ENCODE assay signal across 24 mouse cellular contexts in the genomic region with DNA sequence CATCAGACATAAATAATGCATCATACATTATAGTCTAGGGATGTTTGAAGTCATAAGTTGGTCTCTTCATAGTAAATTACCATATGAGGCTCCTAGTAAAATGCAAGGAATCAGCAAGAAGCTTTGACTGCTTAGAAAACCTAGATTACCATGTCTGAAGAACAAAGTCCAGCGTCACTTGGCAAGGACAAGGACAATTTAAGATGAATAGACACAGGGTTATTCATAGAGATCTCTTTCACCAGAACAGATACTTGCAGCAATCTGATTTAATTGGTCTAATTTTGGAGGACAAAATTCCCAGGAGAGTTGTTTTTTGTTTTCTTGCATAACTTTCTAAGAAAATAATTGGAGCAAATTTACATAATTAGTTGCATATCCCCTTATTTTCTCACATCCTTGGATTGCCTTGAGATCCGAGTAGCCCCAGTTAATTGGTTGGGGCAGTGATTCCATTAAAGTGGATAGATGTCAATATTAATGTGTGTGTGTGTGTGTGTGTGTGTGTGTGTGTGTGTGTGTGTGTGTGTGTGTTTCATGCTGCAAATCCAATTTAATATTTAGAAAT. TPM values are rescaled to one million over a fixed set of nuclear protein-coding genes. Genes with fewer than 3 reads are reported as not detected.
DNase-seq lines count a peak whose midpoint lies in the region; ATAC-seq and TF ChIP-seq lines count a peak whose summit lies in the region.
"Had no signal": no experiment of that assay in that cellular context is flagged by ENCODE, and none has a peak within 500 bp of the region (broad histone marks: within the 10 kb centered on the region; RNA-seq: fewer than 3 reads in every experiment).

No protein-coding gene starts in this region.

- TF ChIP-seq CTCF in midbrain, postnatal 0 days (IDR thresholded peaks at IDR 0.05), result no peak

- H3K36me3 ChIP-seq in forebrain, embryonic 11.5 days (ENCODE audit: control insufficient read depth, insufficient read depth, low read length), result no peaks in the 10 kb centered on the region
- H3K36me3 ChIP-seq in forebrain, embryonic 10.5 days (replicated peaks), result no peaks in the 10 kb centered on the region
- H3K36me3 ChIP-seq in midbrain, embryonic 14.5 days (ENCODE audit: control insufficient read depth, insufficient read depth, low read length), result no peaks in the 10 kb centered on the region
- no peaks in the 10 kb centered on the region for H3K36me3 ChIP-seq in midbrain, postnatal 0 days (ENCODE audit: insufficient read depth, low read length)
- H3K36me3 ChIP-seq in forebrain, embryonic 13.5 days (ENCODE audit: poor library complexity, severe bottlenecking), result no peaks in the 10 kb centered on the region
- H3K36me3 ChIP-seq in forebrain, embryonic 16.5 days (ENCODE audit: control insufficient read depth, insufficient read depth), result no peaks in the 10 kb centered on the region
- H3K36me3 ChIP-seq: embryonic facial prominence, embryonic 12.5 days; embryonic facial prominence, embryonic 15.5 days; hindbrain, embryonic 10.5 days; hindbrain, embryonic 13.5 days had no signal

- peak; percentile 82 for ATAC-seq in forebrain, embryonic 11.5 days (replicated peaks; ENCODE audit: low FRiP score)
- ATAC-seq in midbrain, embryonic 14.5 days (ENCODE audit: low FRiP score, low TSS enrichment), result no peak
- ATAC-seq in midbrain, postnatal 0 days (ENCODE audit: low FRiP score), result no peak
- peak; percentile 89 for ATAC-seq in forebrain, embryonic 13.5 days
- ATAC-seq in forebrain, embryonic 16.5 days, result peak; percentile 75
- ATAC-seq: hindbrain, embryonic 16.5 days; intestine, embryonic 16.5 days; Patski had no signal

- 35% methylated on average over 2 of the region's 2 CpGs for WGBS in forebrain, embryonic 11.5 days
- WGBS in forebrain, embryonic 10.5 days, result 46% methylated on average over 2 of the region's 2 CpGs
- 43% methylated on average over 2 of the region's 2 CpGs for WGBS in midbrain, embryonic 14.5 days
- 45% methylated on average over 2 of the region's 2 CpGs for WGBS in midbrain, postnatal 0 days
- 8% methylated on average over 2 of the region's 2 CpGs for WGBS in forebrain, embryonic 13.5 days
- 10% methylated on average over 2 of the region's 2 CpGs for WGBS in forebrain, embryonic 16.5 days

- H3K4me1 ChIP-seq in forebrain, embryonic 11.5 days (replicated peaks; ENCODE audit: control insufficient read depth, insufficient read depth, low read length), result peaks cover 11% of the 10 kb centered on the region
- peaks cover 27% of the 10 kb centered on the region for H3K4me1 ChIP-seq in forebrain, embryonic 10.5 days
- no peaks in the 10 kb centered on the region for H3K4me1 ChIP-seq in midbrain, embryonic 14.5 days (ENCODE audit: control insufficient read depth, insufficient read depth, low read length)
- no peaks in the 10 kb centered on the region for H3K4me1 ChIP-seq in midbrain, postnatal 0 days (ENCODE audit: insufficient read depth, low read length)
- H3K4me1 ChIP-seq in forebrain, embryonic 13.5 days, result peaks cover 23% of the 10 kb centered on the region
- H3K4me1 ChIP-seq in forebrain, embryonic 16.5 days (replicated peaks; ENCODE audit: control insufficient read depth, insufficient read depth, low read length), result peaks cover 10% of the 10 kb centered on the region
- H3K4me1 ChIP-seq: embryonic facial prominence, embryonic 12.5 days; embryonic facial prominence, embryonic 15.5 days; hindbrain, embryonic 13.5 days had no signal

- intact Hi-C loops in left cerebral cortex, postnatal 36 days (cut with DNase I), result no loop called here

- no peak overlapping the region for H3K4me3 ChIP-seq in forebrain, embryonic 11.5 days (ENCODE audit: low read depth, low read length)
- no peak overlapping the region for H3K4me3 ChIP-seq in forebrain, embryonic 10.5 days
- no peak overlapping the region for H3K4me3 ChIP-seq in midbrain, embryonic 14.5 days (replicated peaks; ENCODE audit: low read depth, low read length)
- no peak overlapping the region for H3K4me3 ChIP-seq in midbrain, postnatal 0 days (ENCODE audit: low read depth, low read length)
- no peak overlapping the region for H3K4me3 ChIP-seq in forebrain, embryonic 13.5 days
- no peak overlapping the region for H3K4me3 ChIP-seq in forebrain, embryonic 16.5 days (replicated peaks; ENCODE audit: low read length)
- H3K4me3 ChIP-seq: embryonic facial prominence, embryonic 12.5 days; embryonic facial prominence, embryonic 15.5 days; hindbrain, embryonic 10.5 days; hindbrain, embryonic 13.5 days had no signal

- H3K9me3 ChIP-seq in forebrain, embryonic 11.5 days (ENCODE audit: control insufficient read depth, low read length), result no peaks in the 10 kb centered on the region
- no peaks in the 10 kb centered on the region for H3K9me3 ChIP-seq in forebrain, embryonic 10.5 days
- H3K9me3 ChIP-seq in midbrain, embryonic 14.5 days (ENCODE audit: control insufficient read depth, low read length), result no peaks in the 10 kb centered on the region
- H3K9me3 ChIP-seq in midbrain, postnatal 0 days (ENCODE audit: low read length), result no peaks in the 10 kb centered on the region
- no peaks in the 10 kb centered on the region for H3K9me3 ChIP-seq in forebrain, embryonic 13.5 days (replicated peaks)
- H3K9me3 ChIP-seq in forebrain, embryonic 16.5 days (ENCODE audit: control insufficient read depth, low read length), result no peaks in the 10 kb centered on the region
- H3K9me3 ChIP-seq: embryonic facial prominence, embryonic 12.5 days; embryonic facial prominence, embryonic 15.5 days; hindbrain, embryonic 10.5 days; hindbrain, embryonic 13.5 days had no signal

- no peak overlapping the region for H3K9ac ChIP-seq in forebrain, embryonic 11.5 days (ENCODE audit: low read length)
- no peak overlapping the region for H3K9ac ChIP-seq in midbrain, embryonic 14.5 days (replicated peaks; ENCODE audit: low read length)
- H3K9ac ChIP-seq in midbrain, postnatal 0 days (replicated peaks; ENCODE audit: low read length, poor library complexity, severe bottlenecking), result no peak overlapping the region
- no peak overlapping the region for H3K9ac ChIP-seq in forebrain, embryonic 13.5 days
- H3K9ac ChIP-seq in forebrain, embryonic 16.5 days (replicated peaks; ENCODE audit: low read depth, low read length), result no peak overlapping the region
- H3K9ac ChIP-seq: embryonic facial prominence, embryonic 12.5 days; embryonic facial prominence, embryonic 15.5 days; hindbrain, embryonic 13.5 days had no signal

- H3K27me3 ChIP-seq in forebrain, embryonic 11.5 days (ENCODE audit: control insufficient read depth, insufficient read depth, low read length), result no peaks in the 10 kb centered on the region
- H3K27me3 ChIP-seq in forebrain, embryonic 10.5 days (ENCODE audit: poor library complexity, severe bottlenecking), result no peaks in the 10 kb centered on the region
- no peaks in the 10 kb centered on the region for H3K27me3 ChIP-seq in midbrain, embryonic 14.5 days (ENCODE audit: control insufficient read depth, insufficient read depth, low read length)
- H3K27me3 ChIP-seq in midbrain, postnatal 0 days (ENCODE audit: insufficient read depth, low read length), result no peaks in the 10 kb centered on the region
- H3K27me3 ChIP-seq in forebrain, embryonic 13.5 days, result no peaks in the 10 kb centered on the region
- H3K27me3 ChIP-seq in forebrain, embryonic 16.5 days (replicated peaks; ENCODE audit: control insufficient read depth, insufficient read depth, low read length), result no peaks in the 10 kb centered on the region
- H3K27me3 ChIP-seq: embryonic facial prominence, embryonic 12.5 days; embryonic facial prominence, embryonic 15.5 days; Patski had no signal

- peak overlapping the region; percentile 55 for H3K27ac ChIP-seq in forebrain, embryonic 11.5 days (ENCODE audit: low read depth, low read length)
- H3K27ac ChIP-seq in forebrain, embryonic 10.5 days, result no peak overlapping the region
- H3K27ac ChIP-seq in midbrain, embryonic 14.5 days (replicated peaks; ENCODE audit: low read depth, low read length), result no peak overlapping the region
- H3K27ac ChIP-seq in midbrain, postnatal 0 days (ENCODE audit: low read depth, low read length), result no peak overlapping the region
- peak overlapping the region; percentile 41; the same call in 1 of the 2 replicates for H3K27ac ChIP-seq in forebrain, embryonic 13.5 days
- H3K27ac ChIP-seq in forebrain, embryonic 16.5 days (ENCODE audit: low read length), result no peak overlapping the region
- H3K27ac ChIP-seq: embryonic facial prominence, embryonic 12.5 days; embryonic facial prominence, embryonic 15.5 days; hindbrain, embryonic 10.5 days; hindbrain, embryonic 13.5 days had no signal

- H3K4me2 ChIP-seq in forebrain, embryonic 11.5 days (ENCODE audit: low read depth, low read length, severe bottlenecking), result no peak overlapping the region
- no peak overlapping the region for H3K4me2 ChIP-seq in midbrain, embryonic 14.5 days (ENCODE audit: low read length)
- H3K4me2 ChIP-seq in midbrain, postnatal 0 days (ENCODE audit: low read depth, low read length, poor library complexity, severe bottlenecking), result no peak overlapping the region
- no peak overlapping the region for H3K4me2 ChIP-seq in forebrain, embryonic 13.5 days
- no peak overlapping the region for H3K4me2 ChIP-seq in forebrain, embryonic 16.5 days (ENCODE audit: low read length)
- H3K4me2 ChIP-seq: embryonic facial prominence, embryonic 12.5 days; embryonic facial prominence, embryonic 15.5 days; heart, embryonic 11.5 days; hindbrain, embryonic 13.5 days had no signal

- DNase-seq in forebrain, embryonic 11.5 days (ENCODE audit: low spot score), result no peak
- DNase-seq in forebrain, embryonic 10.5 days (ENCODE audit: extremely low spot score, low spot score), result no peak
- DNase-seq in midbrain, embryonic 14.5 days, result peak; percentile 53
- DNase-seq in midbrain, postnatal 0 days (ENCODE audit: low spot score), result no peak
- DNase-seq in left cerebral cortex, postnatal 36 days (ENCODE audit: low spot score in 2 of 2), result no peak
- no peak for DNase-seq in urinary bladder, postnatal 25 days (ENCODE audit: low spot score)
- DNase-seq: adrenal gland, postnatal 10 days; adrenal gland, postnatal 36 days; cerebellum, adult 11 months; cerebellum, adult 2 months; cerebellum, adult 9-11 months; cerebellum, postnatal 25 days; gastrocnemius, postnatal 14 days; heart, postnatal 36 days had no signal

RNA-seq across cellular contexts. Expression of gene Nid2, which starts 30.9 kb away (rescaled TPM):
- 45.2 and 46.6 TPM in 2 replicates for polyA plus RNA-seq in forebrain, embryonic 11.5 days (2014; fragmentation: Nextera tagmentation; extraction: Ambion mirVana)
- 50.2 and 55.6 TPM in 2 replicates for polyA plus RNA-seq in forebrain, embryonic 10.5 days (2016; fragmentation: Nextera tagmentation; extraction: Ambion mirVana)
- polyA plus RNA-seq in midbrain, embryonic 14.5 days (2014; fragmentation: Nextera tagmentation; extraction: Ambion mirVana), result 8.5 and 48.3 TPM in 2 replicates
- total RNA-seq in midbrain, postnatal 0 days (2014; rRNA removed), result 35.2 and 39.0 TPM in 2 replicates
- polyA plus RNA-seq in midbrain, postnatal 0 days (2015; fragmentation: Nextera tagmentation; extraction: Ambion mirVana), result 18.6 and 21.3 TPM in 2 replicates
- polyA plus RNA-seq in forebrain, embryonic 13.5 days (2015; fragmentation: Nextera tagmentation; extraction: Ambion mirVana), result 22.7 and 27.1 TPM in 2 replicates
- 28.4 and 39.7 TPM in 2 replicates for polyA plus RNA-seq in forebrain, embryonic 16.5 days (2015; fragmentation: Nextera tagmentation; extraction: Ambion mirVana)
- 1 to 10 TPM; 1.9 to 2.5 TPM for total RNA-seq in left cerebral cortex, postnatal 36 days (2021)

Comparison
In these comparisons a context has a peak if more than half of its experiments do, and no peak if none do; other contexts are left out.
1. H3K27ac ChIP-seq: peak in forebrain, embryonic 11.5 days (single experiment) and forebrain, embryonic 13.5 days (single experiment); none in forebrain, embryonic 10.5 days (single experiment), midbrain, embryonic 14.5 days (single experiment), midbrain, postnatal 0 days (single experiment) and forebrain, embryonic 16.5 days (single experiment).
2. ATAC-seq: peak in forebrain, embryonic 11.5 days (single experiment), forebrain, embryonic 13.5 days (single experiment) and forebrain, embryonic 16.5 days (single experiment); none in midbrain, embryonic 14.5 days (single experiment) and midbrain, postnatal 0 days (single experiment).